Mouse (Mus musculus) heart, adult 9 months (tissue): ENCODE results near the gene Gpr1.

Experiments
- DNase-seq, 2 experiments: peaks; one replicate each; pipeline ENCODE4 v3.0.0; 2022; ENCODE audit warnings: low spot score in 2 of 2

The Gpr1 gene

DNA sequence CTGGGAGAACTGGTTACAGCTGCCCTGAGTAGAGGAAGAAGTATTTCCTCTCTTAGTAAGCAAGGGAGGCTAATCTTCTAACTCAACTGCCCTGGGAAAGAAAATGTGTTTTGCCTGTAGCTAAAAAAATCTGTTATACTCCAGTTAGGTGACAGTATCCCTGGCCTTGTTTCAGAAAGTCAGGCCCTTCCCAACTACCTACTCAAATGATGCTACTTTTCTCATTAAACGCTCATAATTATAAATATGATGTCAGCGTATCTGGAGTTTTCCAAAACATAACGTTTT lies at the start of gene Gpr1:
Gene Gpr1, minus strand, starts transcription at position 273 of the 288 bp plus-strand sequence.
- DNase-seq = no peak

GRCm38 (mm10) chr1:63263671-63264070 lies 49.3 kb upstream of the Gpr1 start:
- no peak for DNase-seq

GRCm38 (mm10) chr1:63261041-63261590 lies 46.8 kb upstream of the Gpr1 start:
- DNase-seq = no peak

DNA sequence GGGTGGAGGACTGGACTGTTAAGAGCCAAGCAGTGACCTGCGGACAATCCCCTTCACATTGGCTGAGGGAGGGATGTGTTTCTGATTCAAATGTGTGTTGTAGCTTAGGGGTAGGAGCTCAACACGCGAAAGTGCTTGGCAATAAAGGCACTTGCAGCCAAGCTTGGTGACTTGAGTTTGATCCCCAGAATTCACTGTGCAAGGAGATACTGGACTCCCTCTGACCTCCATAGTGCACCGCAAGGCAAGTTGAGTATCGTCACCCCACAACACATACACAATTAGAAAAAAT lies 46.3 kb upstream of the Gpr1 start:
- no peak for DNase-seq

DNA sequence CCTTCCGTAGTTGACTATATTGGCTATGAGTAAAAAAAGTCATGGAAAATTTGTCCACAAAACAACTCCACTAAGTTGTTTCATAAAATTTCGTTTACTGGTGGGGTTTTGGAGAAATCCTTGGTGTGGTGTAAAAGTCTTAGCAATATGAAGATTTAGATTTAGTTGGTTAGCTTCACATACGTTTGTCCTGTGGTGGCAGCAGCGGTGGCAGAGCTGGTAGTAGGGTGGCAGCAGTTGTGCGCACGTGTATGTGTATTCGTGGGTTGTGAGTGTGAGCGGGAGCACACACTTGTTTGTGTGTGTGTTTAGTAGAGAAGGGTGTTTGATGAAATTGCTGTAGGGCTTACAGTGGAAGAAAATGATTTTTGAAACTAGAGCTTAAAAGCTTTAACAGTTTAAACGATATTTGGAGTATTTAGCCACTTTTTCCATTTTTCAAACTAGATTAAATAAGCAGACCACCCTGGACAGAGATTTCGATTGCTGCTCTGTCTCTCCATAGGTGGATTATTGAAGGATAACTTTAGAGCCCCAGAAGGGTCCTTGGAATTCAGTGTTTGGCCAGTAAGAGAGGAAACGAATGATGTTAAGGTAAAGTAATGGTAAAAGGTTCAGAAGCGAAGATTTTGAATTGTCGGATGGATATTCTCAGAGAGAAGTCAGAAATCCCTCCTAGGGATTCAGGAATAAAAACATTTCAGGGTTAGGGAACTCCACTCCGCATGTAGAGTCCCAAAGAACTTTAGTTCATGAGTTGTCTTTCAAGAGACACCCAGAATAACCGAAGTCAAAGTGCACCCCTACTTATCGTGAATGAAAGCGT lies 45.8 kb upstream of the Gpr1 start:
- no peak for DNase-seq

DNA sequence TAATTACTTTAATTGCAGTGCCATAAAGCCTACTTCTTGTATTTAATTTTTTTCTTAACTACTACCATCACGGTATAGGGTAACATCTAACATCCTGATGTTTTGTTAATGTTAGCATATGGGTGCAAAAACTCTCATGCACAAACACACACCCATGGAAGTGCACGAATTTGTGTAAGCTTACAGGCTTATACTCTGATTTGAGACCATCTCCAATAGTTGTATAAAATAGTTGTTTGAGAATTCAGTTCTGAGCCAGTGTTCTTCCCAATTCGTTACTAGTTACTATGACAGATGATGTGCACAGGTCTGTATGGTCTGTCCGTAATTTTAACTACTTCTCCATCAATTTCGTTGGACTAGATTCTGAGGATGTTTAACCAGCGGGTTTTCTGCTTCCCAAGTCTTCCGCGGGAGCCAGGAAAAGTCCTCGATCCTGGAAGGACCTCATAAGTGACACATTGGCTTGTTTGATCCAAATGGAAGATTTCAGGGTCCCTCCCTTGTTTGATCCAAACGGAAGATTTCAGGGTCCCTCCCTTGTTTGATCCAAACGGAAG lies 45.0 kb upstream of the Gpr1 start:
- DNase-seq = no peak

- DNase-seq = no peak
These were observed 44.2 kb upstream of the Gpr1 start for GRCm38 (mm10) chr1:63258501-63258900.

- DNase-seq = no peak
These were observed 41.7 kb upstream of the Gpr1 start for GRCm38 (mm10) chr1:63256083-63256482.

GRCm38 (mm10) chr1:63255101-63255500 lies 40.8 kb upstream of the Gpr1 start:
- DNase-seq = no peak

- DNase-seq = no peak
These were observed 38.9 kb upstream of the Gpr1 start for GRCm38 (mm10) chr1:63253291-63253690.

GRCm38 (mm10) chr1:63252351-63253209 lies 38.2 kb upstream of the Gpr1 start:
- DNase-seq = no peak

DNA sequence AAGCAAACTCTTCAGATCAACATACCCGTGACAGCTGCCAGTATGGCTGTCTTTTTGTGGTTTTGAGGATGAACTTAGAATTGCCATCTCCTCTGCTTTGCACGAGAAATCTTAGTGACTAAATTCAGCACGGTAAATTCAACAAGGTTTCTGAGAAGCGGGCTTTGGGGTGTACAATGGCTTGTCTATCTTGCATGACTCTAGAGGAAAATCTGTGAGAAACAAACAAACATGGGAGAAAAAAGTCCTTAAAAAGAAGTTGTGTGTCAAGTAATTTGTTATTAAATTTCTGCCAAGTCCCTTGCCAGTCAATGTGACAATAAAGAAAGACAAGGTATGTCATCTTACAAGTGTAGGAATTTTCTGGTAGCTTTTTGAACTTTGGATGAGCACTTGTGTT lies 34.9 kb upstream of the Gpr1 start:
- no peak for DNase-seq

DNA sequence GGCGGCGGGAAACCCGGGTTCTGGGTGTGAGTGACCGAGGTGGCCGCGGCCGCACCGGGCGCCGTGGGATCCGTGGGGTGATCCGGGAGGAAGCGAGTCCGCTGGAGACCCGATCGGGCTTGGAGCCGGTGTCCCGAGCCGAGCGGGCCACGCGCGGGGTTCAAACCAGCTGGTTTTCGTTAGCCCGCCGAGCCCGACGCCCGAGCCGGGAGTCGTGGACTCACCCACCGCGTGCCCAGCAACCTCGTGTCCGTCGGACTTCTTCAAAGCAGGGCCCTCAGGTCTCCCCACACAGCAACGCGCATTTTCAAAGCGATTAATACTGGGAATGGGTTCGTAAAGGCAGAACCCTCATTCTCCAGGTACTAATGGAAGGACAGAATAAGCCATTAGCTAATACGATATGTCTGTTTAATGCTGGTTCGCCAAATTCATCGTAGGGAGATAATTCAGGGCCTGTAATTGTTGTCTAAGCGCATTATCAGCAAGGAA lies 34.1 kb upstream of the Gpr1 start:
- DNase-seq = no peak

- no peak for DNase-seq
These were observed 33.6 kb upstream of the Gpr1 start for GRCm38 (mm10) chr1:63247831-63248359.

GRCm38 (mm10) chr1:63246862-63247521 lies 32.6 kb upstream of the Gpr1 start:
- no peak for DNase-seq

DNA sequence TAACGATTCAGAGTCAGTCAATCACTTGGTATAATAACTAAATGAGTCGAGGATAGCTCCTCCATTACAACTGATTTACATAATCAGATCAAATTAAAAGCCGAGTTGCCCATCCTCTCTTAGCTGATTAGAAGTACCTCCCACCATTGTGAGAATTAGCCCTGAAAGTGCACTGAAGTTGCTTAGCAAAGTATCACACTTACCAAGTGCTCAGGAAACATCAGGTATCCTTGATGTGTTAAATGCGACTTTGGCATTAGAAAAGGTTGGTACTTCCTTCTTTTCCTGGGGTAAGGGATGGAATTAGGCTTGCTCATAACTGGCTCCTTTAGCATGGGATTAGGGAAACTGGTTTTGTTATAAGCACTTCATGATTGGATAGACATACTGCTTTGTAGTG lies 29.5 kb upstream of the Gpr1 start:
- no peak for DNase-seq

DNA sequence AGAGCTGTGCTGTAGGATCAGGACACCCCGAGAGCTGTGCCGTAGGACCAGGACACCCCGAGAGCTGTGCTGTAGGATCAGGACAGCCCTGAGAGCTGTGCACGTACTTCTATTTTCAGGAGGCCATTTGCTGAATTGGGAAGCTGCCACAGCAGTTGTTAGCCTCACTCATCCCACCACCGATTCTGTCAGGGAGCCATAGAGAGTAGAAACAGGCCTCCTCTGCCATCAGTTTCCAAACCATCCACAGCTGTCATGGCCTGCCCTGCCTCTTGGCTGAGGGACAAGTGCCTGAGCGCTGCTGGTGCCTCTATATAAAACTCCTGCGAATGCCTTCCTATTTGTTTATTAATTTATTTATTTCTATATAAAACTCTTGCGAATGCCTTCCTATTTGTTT lies 25.4 kb upstream of the Gpr1 start:
- DNase-seq = no peak

DNA sequence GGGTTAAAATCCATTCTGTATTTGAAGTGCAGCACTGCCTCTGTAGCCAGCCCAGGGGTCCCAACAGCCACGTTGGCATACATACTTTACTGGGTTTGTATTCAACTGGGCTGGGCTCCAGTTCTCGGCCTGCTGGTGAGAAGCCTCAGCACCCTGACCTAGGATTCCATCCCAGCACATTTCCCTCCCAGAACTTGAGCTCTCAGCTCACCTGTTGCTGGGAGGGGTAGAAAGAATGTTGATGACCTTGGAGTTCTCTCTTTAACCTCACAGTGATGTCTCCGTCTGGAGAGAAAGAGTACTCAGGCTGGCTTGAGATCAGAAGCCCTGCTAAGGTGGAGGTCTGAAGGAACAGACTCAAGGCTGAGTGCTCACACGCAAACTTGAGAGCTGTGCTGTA lies 25.0 kb upstream of the Gpr1 start:
- no peak for DNase-seq

- no peak for DNase-seq
These were observed 23.0 kb upstream of the Gpr1 start for GRCm38 (mm10) chr1:63237371-63237770.

GRCm38 (mm10) chr1:63227241-63227640 lies 12.9 kb upstream of the Gpr1 start:
- DNase-seq = no peak

- DNase-seq = no peak
These were observed 11.5 kb upstream of the Gpr1 start for GRCm38 (mm10) chr1:63225890-63226289.

- DNase-seq = no peak
These were observed 10.7 kb upstream of the Gpr1 start for GRCm38 (mm10) chr1:63225009-63225408.
